Mouse (Mus musculus): ENCODE measurements at regions not wholly inside any gene's neighbourhood (a gene's known extent, or its start where the extent isn't known, plus 50 kb on each side); places are given as distances from the start of the nearest gene placed in this dataset.

DNA sequence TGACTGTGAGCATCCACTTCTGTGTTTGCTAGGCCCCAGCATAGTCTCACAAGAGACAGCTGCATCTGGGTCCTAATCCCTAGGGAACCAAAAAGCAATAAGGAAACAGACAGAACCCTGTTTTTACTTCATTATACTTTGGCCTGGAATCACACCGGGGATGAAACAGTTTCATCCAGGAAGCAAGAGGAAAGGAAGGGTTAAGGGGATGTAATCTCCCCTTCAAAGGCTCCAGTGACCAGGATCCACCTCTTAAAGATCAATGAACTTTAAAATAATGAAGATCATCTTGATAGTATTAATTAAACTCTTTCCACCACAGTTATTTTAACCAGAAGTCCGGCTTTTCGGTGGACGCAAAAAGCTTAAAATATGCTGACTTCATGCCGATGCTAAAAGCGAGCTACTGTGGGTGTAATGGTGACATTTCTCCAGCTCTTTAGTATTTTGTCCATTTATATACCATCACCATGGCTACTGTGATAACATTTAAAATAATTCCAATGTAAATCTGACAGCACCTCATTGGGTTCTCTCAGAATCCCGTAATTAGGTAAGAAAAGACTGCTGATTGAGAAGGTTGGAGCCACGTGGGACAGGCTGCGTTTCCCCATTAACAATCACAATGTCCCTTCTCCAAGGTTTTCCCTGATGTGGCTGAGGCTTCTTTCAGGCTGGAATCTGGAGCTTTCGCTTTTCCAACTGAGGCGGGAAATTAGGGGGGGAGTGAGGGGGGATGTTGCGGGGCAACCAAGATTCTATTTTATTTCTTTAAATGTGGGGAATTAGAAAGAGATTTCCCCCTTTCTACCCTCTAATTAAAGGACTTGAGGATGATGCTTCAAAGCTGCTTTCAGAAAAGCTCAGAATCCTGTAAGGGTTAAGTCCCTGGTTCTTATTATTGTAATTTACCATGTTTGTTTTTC lies 560.0 kb upstream of the Pdzrn3 start:
- Histone ChIP-seq H3K4me2 (0 out of 2 replicates have a peak overlapping the region, but pooled peaks have one; percentile 15), H3K4me1 (peaks cover 4% of the 10 kb centered on the region; the same call in 1 of the 2 replicates), H3K36me3 (no peaks in the 10 kb centered on the region), H3K27me3 (no peaks in the 10 kb centered on the region), H3K9me3 (no peaks in the 10 kb centered on the region), H3K9ac (no peak overlapping the region), H3K4me3 (no peak overlapping the region), H3K27ac (no peak overlapping the region)
- no peak for ATAC-seq (ENCODE audit: insufficient number of reproducible peaks, insufficient read depth, low FRiP score, low TSS enrichment, low read depth)
- 48% methylated on average over 12 of the region's 12 CpGs for WGBS

DNA sequence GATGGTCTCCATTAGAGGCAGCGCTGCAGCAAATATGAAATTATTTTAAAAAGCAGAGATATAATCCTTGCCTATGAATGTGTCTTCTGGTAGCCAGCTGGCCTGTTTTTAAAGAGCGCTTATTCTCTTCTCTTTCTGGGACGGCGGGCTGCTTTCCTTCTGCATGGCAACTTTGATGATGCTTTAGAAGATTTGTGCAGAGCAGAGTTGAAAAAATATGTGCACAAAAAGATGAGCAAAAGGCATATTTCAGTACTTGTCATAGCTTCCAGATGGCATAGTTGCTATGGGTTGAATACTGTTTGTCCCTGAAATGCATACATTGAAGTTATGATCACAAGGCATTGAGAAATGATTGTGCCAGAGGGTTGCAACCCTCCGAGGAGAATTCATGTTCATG lies 554.1 kb upstream of the Pdzrn3 start:
- Histone ChIP-seq H3K36me3 (no peaks in the 10 kb centered on the region), H3K27me3 (no peaks in the 10 kb centered on the region)
- no peak for ATAC-seq (ENCODE audit: insufficient number of reproducible peaks, insufficient read depth, low FRiP score, low TSS enrichment, low read depth)

DNA sequence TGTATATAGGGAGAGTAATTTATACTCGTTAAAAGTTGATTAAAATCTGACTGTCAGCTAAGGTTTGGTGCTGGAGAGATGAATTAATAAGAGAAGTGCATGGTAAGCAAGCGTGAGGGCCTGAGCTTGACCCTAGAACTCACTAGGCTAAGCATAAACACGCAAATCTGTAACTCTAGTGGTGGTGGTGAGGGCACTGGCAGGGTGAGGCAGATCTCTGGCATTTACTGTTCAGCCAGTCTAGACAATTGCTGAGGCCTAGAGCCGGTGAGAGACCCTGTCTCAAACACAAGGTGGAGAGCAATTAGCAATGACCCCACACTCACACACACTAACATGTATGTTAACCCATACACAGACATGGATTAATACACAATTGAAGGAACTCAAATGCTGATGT lies 544.0 kb upstream of the Pdzrn3 start:
- Histone ChIP-seq H3K9me3 (no peaks in the 10 kb centered on the region), H3K27me3 (no peaks in the 10 kb centered on the region), H3K36me3 (no peaks in the 10 kb centered on the region), H3K4me3 (no peak overlapping the region), H3K4me2 (no peak overlapping the region), H3K4me1 (no peaks in the 10 kb centered on the region), H3K9ac (no peak overlapping the region), H3K27ac (no peak overlapping the region)
- ATAC-seq (ENCODE audit: insufficient number of reproducible peaks, insufficient read depth, low FRiP score, low TSS enrichment, low read depth), result no peak
- WGBS, result 53% methylated on average over 4 of the region's 4 CpGs

More for the DNA sequence above, 554.1 kb upstream of the Pdzrn3 start:
- WGBS, result 73% methylated on average over 5 of the region's 5 CpGs
- Histone ChIP-seq H3K9ac (no peak overlapping the region), H3K4me2 (no peak overlapping the region), H3K9me3 (no peaks in the 10 kb centered on the region), H3K4me3 (no peak overlapping the region), H3K27ac (no peak overlapping the region), H3K4me1 (no peaks in the 10 kb centered on the region)

DNA sequence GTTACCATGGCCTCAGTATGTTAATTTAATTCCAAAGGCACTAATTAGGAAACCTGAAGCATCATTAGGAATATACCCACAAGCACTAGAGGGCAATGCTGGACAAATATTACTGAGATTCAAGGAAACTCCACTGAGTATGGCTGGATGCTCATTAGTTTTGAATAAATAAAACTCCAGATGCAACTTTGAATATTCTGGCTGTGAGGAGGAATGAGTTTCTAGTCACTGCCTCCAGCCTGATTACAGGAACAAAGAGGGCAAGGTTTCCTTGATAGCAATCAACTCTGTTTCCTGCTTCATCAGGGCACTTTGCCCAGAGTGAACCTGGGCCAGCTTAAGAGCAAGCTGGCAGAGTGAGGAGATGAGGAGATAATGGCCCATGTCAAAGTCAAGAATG lies 543.5 kb upstream of the Pdzrn3 start:
- H3K9me3 ChIP-seq, result no peaks in the 10 kb centered on the region
- no peak overlapping the region for H3K9ac ChIP-seq
- no peak overlapping the region for H3K27ac ChIP-seq
- H3K36me3 ChIP-seq, result no peaks in the 10 kb centered on the region
- no peak overlapping the region for H3K4me2 ChIP-seq
- H3K27me3 ChIP-seq, result no peaks in the 10 kb centered on the region
- no peak for ATAC-seq (ENCODE audit: insufficient number of reproducible peaks, insufficient read depth, low FRiP score, low TSS enrichment, low read depth)
- H3K4me1 ChIP-seq, result no peaks in the 10 kb centered on the region
- H3K4me3 ChIP-seq, result no peak overlapping the region

DNA sequence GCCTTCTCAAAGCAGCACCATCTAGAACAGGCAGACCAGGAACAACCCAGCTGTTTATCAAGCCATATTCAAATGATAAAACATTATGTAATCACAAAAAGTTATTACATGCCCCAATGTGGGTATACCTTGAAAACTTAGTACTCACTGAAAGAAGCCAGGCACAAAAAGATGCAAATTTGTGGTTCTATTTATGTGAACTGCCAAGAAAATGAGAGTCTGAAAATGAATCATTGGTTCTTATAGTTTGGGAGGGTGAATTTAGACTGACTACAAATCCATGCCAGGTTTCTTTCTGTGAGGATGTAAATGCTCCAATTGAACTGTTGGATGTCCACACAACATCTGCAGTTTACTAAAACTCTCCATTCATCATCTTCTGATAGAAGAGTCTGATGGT lies 541.2 kb upstream of the Pdzrn3 start:
- Histone ChIP-seq H3K4me2 (no peak overlapping the region), H3K4me1 (no peaks in the 10 kb centered on the region), H3K9me3 (no peaks in the 10 kb centered on the region), H3K36me3 (no peaks in the 10 kb centered on the region), H3K9ac (no peak overlapping the region), H3K4me3 (no peak overlapping the region), H3K27me3 (no peaks in the 10 kb centered on the region), H3K27ac (no peak overlapping the region)
- ATAC-seq (ENCODE audit: insufficient number of reproducible peaks, insufficient read depth, low FRiP score, low TSS enrichment, low read depth), result no peak

DNA sequence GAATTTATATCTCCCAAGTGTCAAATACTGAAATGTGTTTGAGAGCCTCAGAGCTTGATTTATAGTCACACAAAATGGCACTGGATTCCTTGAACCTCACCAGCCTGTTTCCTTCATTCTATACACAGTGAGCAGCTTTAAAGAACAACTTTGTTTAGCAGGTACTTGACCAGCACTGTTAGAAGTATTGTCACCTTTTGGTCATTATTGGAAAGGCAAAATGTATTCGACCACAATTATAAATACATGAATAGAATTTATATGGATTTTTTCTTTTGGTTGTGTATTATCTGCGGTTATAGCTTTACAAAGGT lies 527.3 kb upstream of the Pdzrn3 start:
- Histone ChIP-seq H3K9ac (no peak overlapping the region), H3K4me1 (no peaks in the 10 kb centered on the region), H3K9me3 (no peaks in the 10 kb centered on the region), H3K36me3 (no peaks in the 10 kb centered on the region), H3K27me3 (no peaks in the 10 kb centered on the region), H3K27ac (no peak overlapping the region), H3K4me3 (no peak overlapping the region), H3K4me2 (no peak overlapping the region)
- WGBS, result 79% methylated on average over 2 of the region's 2 CpGs
- no peak for ATAC-seq (ENCODE audit: insufficient number of reproducible peaks, insufficient read depth, low FRiP score, low TSS enrichment, low read depth)

DNA sequence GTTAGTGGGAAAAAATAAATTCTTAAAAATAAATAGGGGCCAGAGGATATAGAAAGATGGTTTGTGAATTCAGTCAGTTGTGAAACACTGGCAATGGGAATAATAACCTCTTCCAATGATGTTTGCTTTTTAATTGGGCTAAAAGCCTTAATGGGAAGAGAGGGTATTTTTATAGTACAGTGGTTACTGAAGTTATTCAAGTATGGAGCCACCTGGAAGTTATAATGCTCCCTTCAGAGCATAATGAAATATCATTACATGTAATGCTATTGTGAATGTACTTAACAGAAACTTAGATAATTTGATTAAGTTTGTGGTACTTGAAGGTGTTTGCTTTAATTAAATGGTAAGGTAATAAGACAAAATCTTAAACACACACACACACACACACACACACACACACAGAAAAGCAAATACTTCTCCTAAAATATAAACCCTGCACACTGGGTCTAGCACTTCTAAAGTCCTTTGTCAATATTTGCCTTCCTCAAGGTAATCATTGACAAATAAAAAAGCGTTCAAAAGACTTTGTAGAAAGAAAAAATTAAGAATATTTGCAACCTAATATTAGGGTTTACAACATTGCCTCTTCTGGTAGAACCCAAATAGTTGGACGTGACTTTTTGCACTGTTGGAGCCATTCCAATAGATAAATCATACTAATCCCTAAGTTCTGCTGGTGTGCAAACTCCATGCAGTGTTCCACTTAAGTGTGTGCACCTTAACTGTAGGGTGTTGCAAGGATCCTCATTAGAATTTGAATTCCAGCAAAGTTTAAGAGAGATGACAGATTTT lies 526.7 kb upstream of the Pdzrn3 start:
- H3K4me1 ChIP-seq, result no peaks in the 10 kb centered on the region
- no peaks in the 10 kb centered on the region for H3K9me3 ChIP-seq
- H3K4me3 ChIP-seq, result no peak overlapping the region
- 68% methylated on average over 2 of the region's 2 CpGs for WGBS
- H3K27me3 ChIP-seq, result no peaks in the 10 kb centered on the region
- H3K27ac ChIP-seq, result no peak overlapping the region
- H3K4me2 ChIP-seq, result no peak overlapping the region
- no peak for ATAC-seq (ENCODE audit: insufficient number of reproducible peaks, insufficient read depth, low FRiP score, low TSS enrichment, low read depth)
- H3K36me3 ChIP-seq, result no peaks in the 10 kb centered on the region
- H3K9ac ChIP-seq, result no peak overlapping the region

DNA sequence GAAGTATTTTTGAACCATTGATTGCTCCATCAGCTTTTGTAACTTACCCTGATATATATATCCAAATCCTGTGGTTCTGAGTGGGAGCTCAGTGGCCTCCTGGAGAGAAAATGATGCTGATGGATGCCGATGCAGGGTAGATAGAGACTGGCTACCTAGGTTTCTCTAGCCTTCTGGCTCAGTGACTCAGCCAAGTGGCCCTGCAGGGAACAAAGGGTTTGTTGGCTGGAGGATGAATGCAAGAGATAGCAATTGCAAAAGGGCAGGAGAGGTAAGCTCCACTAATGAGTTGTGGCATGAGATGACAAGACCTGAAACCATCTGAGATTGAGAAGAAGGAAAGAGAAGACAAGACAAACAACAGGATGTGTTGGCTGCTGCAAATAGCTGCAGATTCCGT lies 524.6 kb upstream of the Pdzrn3 start:
- Histone ChIP-seq H3K9ac (no peak overlapping the region), H3K27ac (no peak overlapping the region), H3K4me2 (no peak overlapping the region), H3K4me1 (no peaks in the 10 kb centered on the region), H3K27me3 (no peaks in the 10 kb centered on the region), H3K9me3 (no peaks in the 10 kb centered on the region), H3K4me3 (no peak overlapping the region), H3K36me3 (no peaks in the 10 kb centered on the region)
- WGBS, result 77% methylated on average over 2 of the region's 2 CpGs
- no peak for ATAC-seq (ENCODE audit: insufficient number of reproducible peaks, insufficient read depth, low FRiP score, low TSS enrichment, low read depth)

DNA sequence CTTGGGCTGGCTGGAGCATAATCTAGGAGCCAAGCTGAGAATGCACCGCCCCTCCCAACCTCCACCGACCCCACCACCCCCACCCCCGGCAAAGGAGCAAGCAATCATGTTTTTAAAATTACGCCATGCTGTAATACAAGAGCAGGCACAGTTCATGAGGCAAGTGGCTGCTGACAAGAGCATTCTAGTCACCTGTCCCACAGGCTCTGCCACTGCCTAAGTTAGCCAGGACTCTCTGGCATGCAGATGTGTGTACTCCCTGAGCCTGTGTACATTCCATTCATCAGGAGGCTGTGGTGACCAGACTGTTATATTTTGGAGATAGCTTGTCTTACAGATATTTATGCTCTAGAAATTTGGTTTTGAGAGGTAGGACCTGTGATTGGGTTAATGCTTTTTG lies 520.8 kb upstream of the Pdzrn3 start:
- H3K4me1 ChIP-seq, result no peaks in the 10 kb centered on the region
- H3K9ac ChIP-seq, result no peak overlapping the region
- H3K4me2 ChIP-seq, result no peak overlapping the region
- no peaks in the 10 kb centered on the region for H3K9me3 ChIP-seq
- no peaks in the 10 kb centered on the region for H3K36me3 ChIP-seq
- no peaks in the 10 kb centered on the region for H3K27me3 ChIP-seq
- H3K4me3 ChIP-seq, result no peak overlapping the region
- ATAC-seq (ENCODE audit: insufficient number of reproducible peaks, insufficient read depth, low FRiP score, low TSS enrichment, low read depth), result no peak
- no peak overlapping the region for H3K27ac ChIP-seq
- 60% methylated on average over 4 of the region's 4 CpGs for WGBS

DNA sequence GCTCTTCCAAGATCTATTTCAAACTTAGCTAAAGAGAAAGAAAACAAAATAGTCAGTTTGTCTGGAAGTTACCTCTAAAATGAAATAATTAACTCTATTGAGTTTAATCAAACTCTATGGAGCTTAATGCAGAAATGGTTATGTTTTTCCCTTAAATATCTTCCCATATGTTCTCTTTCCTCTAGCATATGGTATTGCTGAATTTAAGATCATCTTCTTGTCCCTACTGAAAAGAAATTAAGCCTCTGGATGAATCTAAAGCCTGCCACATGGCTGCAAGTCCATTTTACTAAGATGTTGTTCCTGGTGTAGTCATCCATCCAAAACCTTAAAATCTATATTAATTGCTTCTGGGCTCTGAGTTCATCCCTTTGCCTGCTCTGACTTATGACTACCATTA lies 513.0 kb upstream of the Pdzrn3 start:
- H3K4me3 ChIP-seq, result no peak overlapping the region
- no peaks in the 10 kb centered on the region for H3K4me1 ChIP-seq
- no peaks in the 10 kb centered on the region for H3K9me3 ChIP-seq
- H3K27ac ChIP-seq, result no peak overlapping the region
- no peaks in the 10 kb centered on the region for H3K27me3 ChIP-seq
- no peak for ATAC-seq (ENCODE audit: insufficient number of reproducible peaks, insufficient read depth, low FRiP score, low TSS enrichment, low read depth)
- H3K9ac ChIP-seq, result no peak overlapping the region
- no peak overlapping the region for H3K4me2 ChIP-seq
- no peaks in the 10 kb centered on the region for H3K36me3 ChIP-seq

DNA sequence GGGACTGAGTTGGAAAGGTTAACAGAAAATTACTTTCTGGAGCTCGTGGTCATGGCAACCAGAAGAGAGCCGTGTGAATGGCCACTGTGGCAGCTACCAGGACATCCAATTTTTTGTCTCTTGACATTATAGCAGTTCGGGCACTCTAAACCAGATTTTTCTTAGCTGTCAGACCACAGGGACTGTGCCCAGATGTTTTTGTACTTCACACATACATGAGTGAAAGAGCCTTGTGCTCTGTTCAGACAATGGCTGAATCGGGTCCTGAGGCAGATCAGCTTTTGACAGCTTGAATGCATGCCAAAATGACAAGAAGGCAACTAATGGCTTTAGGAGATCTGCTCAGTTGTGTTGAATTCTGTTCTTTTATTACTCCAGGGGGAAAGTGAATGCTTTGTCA lies 505.2 kb upstream of the Pdzrn3 start:
- Histone ChIP-seq H3K27me3 (no peaks in the 10 kb centered on the region), H3K36me3 (no peaks in the 10 kb centered on the region), H3K9ac (no peak overlapping the region), H3K4me2 (no peak overlapping the region), H3K9me3 (no peaks in the 10 kb centered on the region), H3K27ac (no peak overlapping the region; the same call in 1 of the 2 replicates), H3K4me3 (no peak overlapping the region), H3K4me1 (peaks cover 4% of the 10 kb centered on the region; the same call in 1 of the 2 replicates)
- WGBS, result 50% methylated on average over 4 of the region's 4 CpGs
- no peak for ATAC-seq (ENCODE audit: insufficient number of reproducible peaks, insufficient read depth, low FRiP score, low TSS enrichment, low read depth)

DNA sequence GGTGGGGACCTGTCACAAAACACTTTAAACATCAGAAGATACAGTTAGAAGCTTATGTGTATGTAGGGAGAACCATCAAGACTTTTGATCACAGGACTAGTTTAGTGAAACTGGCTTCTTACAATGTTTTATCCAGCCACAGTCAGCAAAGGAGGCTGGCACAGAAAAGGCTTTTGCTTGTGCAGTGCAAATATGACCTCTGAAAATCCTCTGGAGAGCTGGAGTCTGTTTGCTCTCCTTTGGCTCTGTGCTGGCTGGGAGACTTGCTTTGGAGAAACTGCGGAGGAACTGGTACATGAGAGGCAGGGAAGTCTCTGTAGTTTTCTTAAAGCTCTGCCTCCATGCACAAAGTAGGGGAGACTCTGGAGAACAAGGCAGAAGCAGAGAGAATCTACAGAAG lies 497.2 kb upstream of the Pdzrn3 start:
- H3K4me3 ChIP-seq, result no peak overlapping the region
- no peaks in the 10 kb centered on the region for H3K27me3 ChIP-seq
- H3K4me1 ChIP-seq, result no peaks in the 10 kb centered on the region
- ATAC-seq (ENCODE audit: insufficient number of reproducible peaks, insufficient read depth, low FRiP score, low TSS enrichment, low read depth), result no peak
- no peak overlapping the region for H3K27ac ChIP-seq
- no peaks in the 10 kb centered on the region for H3K36me3 ChIP-seq
- H3K9ac ChIP-seq, result no peak overlapping the region
- WGBS, result 69% methylated on average over 1 of the region's 1 CpGs
- H3K9me3 ChIP-seq, result no peaks in the 10 kb centered on the region
- H3K4me2 ChIP-seq, result no peak overlapping the region
